Mouse (Mus musculus): Measurements from ENCODE around the gene Inppl1. TPM values are rescaled to one million over a fixed set of nuclear protein-coding genes. Genes with fewer than 3 reads are reported as not detected.

Gene Inppl1
- 38.4 and 46.7 TPM in 2 replicates for polyA plus RNA-seq (2016; fragmentation: Nextera tagmentation; extraction: Ambion mirVana)

GRCm38 (mm10) chr7:101837606-101838471, at the start of gene Inppl1:
Gene Inppl1 (minus strand): TSS chr7:101838229.
- Histone ChIP-seq H3K4me3 (peak within 1 kb of the TSS; percentile 88), H3K4me1 (peaks cover 43% of the 10 kb centered on the region), H3K36me3 (replicated peaks) (peaks cover 20% of the 10 kb centered on the region), H3K27ac (replicated peaks) (peak within 1 kb of the TSS; percentile 100), H3K9me3 (no peaks in the 10 kb centered on the region), H3K27me3 (replicated peaks; ENCODE audit: low read depth, poor library complexity, severe bottlenecking) (no peaks in the 10 kb centered on the region)
- peak; percentile 94 for DNase-seq (ENCODE audit: low spot score)
- under 1% methylated on average over 64 of the region's 64 CpGs for whole genome bisulfite sequencing

- Histone ChIP-seq H3K4me1 (no peaks in the 10 kb centered on the region), H3K27me3 (replicated peaks; ENCODE audit: low read depth, poor library complexity, severe bottlenecking) (no peaks in the 10 kb centered on the region), H3K4me3 (no peak overlapping the region), H3K36me3 (replicated peaks) (no peaks in the 10 kb centered on the region), H3K9me3 (no peaks in the 10 kb centered on the region), H3K27ac (replicated peaks) (no peak overlapping the region)
- WGBS = 87% methylated on average over 6 of the region's 6 CpGs
- no peak for DNase-seq (ENCODE audit: low spot score)
These were observed 48.2 kb upstream of the Inppl1 start for GRCm38 (mm10) chr7:101886274-101886673.

- Histone ChIP-seq H3K27ac (replicated peaks) (no peak overlapping the region), H3K4me3 (no peak overlapping the region), H3K36me3 (replicated peaks) (no peaks in the 10 kb centered on the region), H3K4me1 (no peaks in the 10 kb centered on the region), H3K27me3 (replicated peaks; ENCODE audit: low read depth, poor library complexity, severe bottlenecking) (no peaks in the 10 kb centered on the region), H3K9me3 (no peaks in the 10 kb centered on the region)
- DNase-seq (ENCODE audit: low spot score) = no peak
- WGBS = 91% methylated on average over 4 of the region's 4 CpGs
These were observed 46.1 kb upstream of the Inppl1 start for GRCm38 (mm10) chr7:101884160-101884559.

- DNase-seq (ENCODE audit: low spot score) = no peak
- WGBS = 78% methylated on average over 9 of the region's 9 CpGs
- no peaks in the 10 kb centered on the region for H3K36me3 ChIP-seq (replicated peaks)
These were observed 44.6 kb upstream of the Inppl1 start for GRCm38 (mm10) chr7:101882413-101883154.

GRCm38 (mm10) chr7:101880855-101881254, 42.8 kb upstream of the Inppl1 start:
- DNase-seq (ENCODE audit: low spot score) = no peak
- Histone ChIP-seq H3K9me3 (no peaks in the 10 kb centered on the region), H3K27ac (replicated peaks) (no peak overlapping the region), H3K27me3 (replicated peaks; ENCODE audit: low read depth, poor library complexity, severe bottlenecking) (no peaks in the 10 kb centered on the region), H3K4me3 (no peak overlapping the region), H3K4me1 (no peaks in the 10 kb centered on the region), H3K36me3 (replicated peaks) (no peaks in the 10 kb centered on the region)
- WGBS = 78% methylated on average over 4 of the region's 4 CpGs

More at GRCm38 (mm10) chr7:101882413-101883154, 44.6 kb upstream of the Inppl1 start:
- H3K4me3 ChIP-seq = no peak overlapping the region
- H3K4me1 ChIP-seq = no peaks in the 10 kb centered on the region
- no peaks in the 10 kb centered on the region for H3K27me3 ChIP-seq (replicated peaks; ENCODE audit: low read depth, poor library complexity, severe bottlenecking)
- 0 out of 2 replicates have a peak overlapping the region, but pooled peaks have one; percentile 14 for H3K27ac ChIP-seq (replicated peaks)
- H3K9me3 ChIP-seq = no peaks in the 10 kb centered on the region

GRCm38 (mm10) chr7:101875978-101876377, 37.9 kb upstream of the Inppl1 start:
- Histone ChIP-seq H3K27me3 (replicated peaks; ENCODE audit: low read depth, poor library complexity, severe bottlenecking) (no peaks in the 10 kb centered on the region), H3K4me1 (no peaks in the 10 kb centered on the region)
- 90% methylated on average over 1 of the region's 1 CpGs for WGBS

DNA sequence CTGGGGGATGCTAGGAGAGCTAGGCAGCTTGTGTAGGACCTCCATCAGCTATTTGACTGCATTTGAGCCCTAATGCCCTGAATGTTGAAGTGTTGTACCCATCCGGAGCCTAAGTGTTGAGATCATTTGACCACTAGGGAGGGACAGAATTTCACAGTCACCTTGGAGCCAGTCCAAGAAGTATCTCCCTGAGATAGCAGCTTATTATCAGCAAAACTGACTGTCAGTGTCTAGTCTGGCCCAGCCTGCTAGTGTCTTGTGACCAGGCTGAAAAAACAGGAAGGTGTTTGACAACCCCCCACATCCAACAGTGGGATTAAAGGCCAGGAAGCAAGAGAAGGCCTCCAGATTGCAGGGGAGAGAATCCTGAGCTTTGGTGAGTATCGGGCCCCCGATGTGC, 33.3 kb upstream of the Inppl1 start:
- 91% methylated on average over 3 of the region's 3 CpGs for WGBS
- Histone ChIP-seq H3K36me3 (replicated peaks) (no peaks in the 10 kb centered on the region), H3K27ac (replicated peaks) (no peak overlapping the region), H3K27me3 (replicated peaks; ENCODE audit: low read depth, poor library complexity, severe bottlenecking) (no peaks in the 10 kb centered on the region), H3K9me3 (no peaks in the 10 kb centered on the region), H3K4me3 (no peak overlapping the region), H3K4me1 (peaks cover 7% of the 10 kb centered on the region; the same call in 1 of the 2 replicates)
- DNase-seq (ENCODE audit: low spot score) = no peak

More at GRCm38 (mm10) chr7:101875978-101876377, 37.9 kb upstream of the Inppl1 start:
- Histone ChIP-seq H3K9me3 (no peaks in the 10 kb centered on the region), H3K4me3 (no peak overlapping the region), H3K27ac (replicated peaks) (no peak overlapping the region), H3K36me3 (replicated peaks) (no peaks in the 10 kb centered on the region)
- no peak for DNase-seq (ENCODE audit: low spot score)

DNA sequence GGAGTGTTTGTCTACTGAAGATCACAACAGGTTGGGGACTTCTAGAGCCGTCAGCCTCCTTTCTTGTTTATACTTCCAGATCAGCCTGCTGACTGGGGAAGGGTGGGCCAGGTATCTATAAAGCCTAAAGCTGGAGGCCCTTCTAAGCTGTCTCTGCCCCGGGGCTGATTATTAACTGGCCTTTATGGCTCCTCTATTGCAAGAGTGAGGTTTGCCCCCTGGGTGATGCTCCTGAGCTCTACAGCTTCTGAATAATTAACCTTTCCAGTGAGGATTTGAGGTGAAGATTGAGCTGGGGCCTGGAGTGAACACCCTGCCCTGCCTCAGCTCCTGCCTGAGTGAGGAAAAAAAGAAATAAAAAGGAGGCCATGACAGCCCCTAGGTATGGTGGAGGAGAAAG, 32.6 kb upstream of the Inppl1 start, which contains the start of gene Folr1:
Folr1 (minus strand) TSS at position 160 of the 400 bp plus-strand sequence.
- Histone ChIP-seq H3K9me3 (no peaks in the 10 kb centered on the region), H3K27me3 (replicated peaks; ENCODE audit: low read depth, poor library complexity, severe bottlenecking) (no peaks in the 10 kb centered on the region), H3K27ac (replicated peaks) (no peak within 1 kb of the TSS), H3K4me1 (peaks cover 7% of the 10 kb centered on the region; the same call in 1 of the 2 replicates), H3K4me3 (no peak within 1 kb of the TSS), H3K36me3 (replicated peaks) (no peaks in the 10 kb centered on the region)
- WGBS = 83% methylated on average over 2 of the region's 2 CpGs
- no peak for DNase-seq (ENCODE audit: low spot score)

GRCm38 (mm10) chr7:101869163-101869500, 31.1 kb upstream of the Inppl1 start:
- no peak for DNase-seq (ENCODE audit: low spot score)
- no peak overlapping the region for H3K4me3 ChIP-seq
- no peak overlapping the region for H3K27ac ChIP-seq (replicated peaks)

DNA sequence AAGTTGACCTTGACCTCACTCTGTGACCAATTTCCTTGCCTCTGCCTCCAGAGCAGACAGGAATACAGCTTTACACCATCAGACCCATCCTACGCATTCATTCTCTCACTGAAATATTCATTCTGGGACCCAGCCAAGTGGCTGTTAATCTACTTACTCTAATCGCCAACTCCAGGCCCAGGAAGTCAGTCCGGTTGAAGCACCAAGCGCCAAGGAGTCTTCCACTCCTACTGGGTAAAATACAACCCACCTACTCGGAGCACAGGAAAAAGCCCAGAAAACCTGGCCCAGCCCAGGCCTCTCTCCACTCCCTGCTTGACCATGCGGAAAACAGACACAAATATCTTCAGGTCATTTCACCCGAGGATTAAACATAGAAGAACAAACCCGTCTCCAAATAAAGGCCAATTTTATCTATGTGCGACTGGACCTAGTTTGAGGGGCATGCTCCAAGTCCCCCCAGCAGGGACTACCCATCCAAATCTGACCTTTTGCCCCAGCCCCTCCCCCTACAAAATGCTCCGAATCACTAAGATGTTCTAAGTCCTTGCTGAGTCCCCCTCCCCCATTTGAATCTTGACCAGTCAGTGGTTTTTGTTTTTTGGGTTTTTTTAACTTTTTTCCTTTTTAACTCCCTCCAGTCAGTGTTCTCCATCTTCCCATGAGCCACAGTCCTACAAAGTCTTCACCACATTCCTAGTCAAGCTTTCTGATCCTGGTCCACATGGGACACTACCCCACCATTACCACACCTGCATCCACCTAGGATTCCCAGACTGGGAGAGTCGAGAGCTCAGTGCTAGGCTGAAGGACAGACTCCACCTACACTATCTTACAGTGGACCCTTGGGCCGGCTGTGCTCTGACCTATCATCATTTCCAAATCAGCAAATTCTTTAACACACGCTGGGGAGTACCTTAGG, 30.5 kb upstream of the Inppl1 start:
- no peaks in the 10 kb centered on the region for H3K36me3 ChIP-seq (replicated peaks)
- H3K9me3 ChIP-seq = no peaks in the 10 kb centered on the region
- peaks cover 7% of the 10 kb centered on the region; the same call in 1 of the 2 replicates for H3K4me1 ChIP-seq
- WGBS = 64% methylated on average over 13 of the region's 13 CpGs
- H3K27ac ChIP-seq (replicated peaks) = no peak overlapping the region
- no peak for DNase-seq (ENCODE audit: low spot score)
- no peaks in the 10 kb centered on the region for H3K27me3 ChIP-seq (replicated peaks; ENCODE audit: low read depth, poor library complexity, severe bottlenecking)
- H3K4me3 ChIP-seq = no peak overlapping the region

More at GRCm38 (mm10) chr7:101869163-101869500, 31.1 kb upstream of the Inppl1 start:
- Histone ChIP-seq H3K36me3 (replicated peaks) (no peaks in the 10 kb centered on the region), H3K9me3 (no peaks in the 10 kb centered on the region), H3K27me3 (replicated peaks; ENCODE audit: low read depth, poor library complexity, severe bottlenecking) (no peaks in the 10 kb centered on the region), H3K4me1 (peaks cover 7% of the 10 kb centered on the region; the same call in 1 of the 2 replicates)
- 55% methylated on average over 7 of the region's 7 CpGs for WGBS

GRCm38 (mm10) chr7:101867482-101867881, 29.5 kb upstream of the Inppl1 start:
- Histone ChIP-seq H3K27me3 (replicated peaks; ENCODE audit: low read depth, poor library complexity, severe bottlenecking) (no peaks in the 10 kb centered on the region), H3K4me1 (peaks cover 7% of the 10 kb centered on the region; the same call in 1 of the 2 replicates), H3K36me3 (replicated peaks) (no peaks in the 10 kb centered on the region), H3K4me3 (no peak overlapping the region), H3K27ac (replicated peaks) (no peak overlapping the region), H3K9me3 (no peaks in the 10 kb centered on the region)
- DNase-seq (ENCODE audit: low spot score) = no peak
- WGBS = 94% methylated on average over 4 of the region's 4 CpGs
